Mouse (Mus musculus) testis, postnatal 14 days (tissue): ENCODE results near the gene Mpzl1.
"Not testable (repeated sequence)": the region's sequence is repeated elsewhere in the genome, so short reads cannot be mapped to it uniquely, and the experiment has no call there.

Experiments
- DNase-seq: peaks from one replicate; pipeline ENCODE4 v3.0.0; 2021; ENCODE audit warnings: low spot score

The Mpzl1 gene

GRCm38 (mm10) chr1:165634151-165634884, at the start of gene Mpzl1:
Gene Mpzl1 (minus strand): TSS chr1:165634538.
- peak; percentile 99 for DNase-seq

GRCm38 (mm10) chr1:165682056-165682853, 47.9 kb upstream of the Mpzl1 start:
- no peak for DNase-seq

DNA sequence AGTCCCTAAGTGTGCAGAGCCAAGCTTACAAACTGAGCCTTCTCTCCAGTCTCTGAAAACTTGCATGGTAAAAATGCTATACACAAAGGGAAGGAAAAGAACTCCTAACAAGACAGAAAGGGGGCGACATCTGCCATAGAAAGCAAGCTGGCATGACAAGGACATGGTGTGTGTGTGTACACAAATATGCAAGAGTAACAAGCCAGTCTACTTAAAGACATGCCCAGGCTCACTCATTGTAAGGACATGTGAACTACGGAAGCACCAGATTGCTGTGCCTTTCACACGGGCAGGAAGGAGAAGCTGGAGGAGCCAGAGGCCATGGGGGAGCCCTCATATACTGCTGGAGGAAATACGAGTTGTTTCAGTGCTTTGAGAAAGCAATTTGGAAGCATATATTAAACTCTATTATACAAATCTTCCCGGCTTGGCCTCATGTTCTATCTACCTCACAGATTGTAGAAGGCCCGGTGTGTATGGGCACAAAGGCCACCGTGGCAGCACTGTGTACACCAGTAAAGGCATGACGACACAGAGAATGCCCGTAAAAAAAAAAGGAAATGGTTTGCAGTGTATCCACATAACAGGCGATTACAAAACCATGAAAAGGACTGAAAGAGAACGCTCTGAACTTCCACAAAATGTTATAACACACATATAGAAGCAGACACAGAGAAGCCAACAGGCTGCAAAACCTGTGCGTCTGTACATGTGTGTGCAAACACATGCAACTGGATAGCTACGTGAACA, 46.9 kb upstream of the Mpzl1 start:
- no peak for DNase-seq

DNA sequence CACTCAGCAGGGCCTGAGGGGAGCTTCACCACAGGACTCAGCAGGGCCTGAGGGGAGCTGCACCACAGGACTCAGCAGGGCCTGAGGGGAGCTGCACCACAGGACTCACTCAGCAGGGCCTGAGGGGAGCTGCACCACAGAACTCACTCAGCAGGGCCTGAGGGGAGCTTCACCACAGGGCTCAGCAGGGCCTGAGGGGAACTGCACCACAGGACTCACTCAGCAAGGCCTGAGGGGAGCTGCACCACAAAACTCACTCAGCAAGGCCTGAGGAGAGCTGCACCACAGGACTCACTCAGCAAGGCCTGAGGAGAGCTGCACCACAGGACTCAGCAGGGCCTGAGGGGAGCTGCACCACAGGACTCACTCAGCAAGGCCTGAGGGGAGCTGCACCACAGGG, 45.7 kb upstream of the Mpzl1 start:
- DNase-seq: not testable (repeated sequence)

GRCm38 (mm10) chr1:165679618-165679997, 45.3 kb upstream of the Mpzl1 start:
- DNase-seq: no peak

DNA sequence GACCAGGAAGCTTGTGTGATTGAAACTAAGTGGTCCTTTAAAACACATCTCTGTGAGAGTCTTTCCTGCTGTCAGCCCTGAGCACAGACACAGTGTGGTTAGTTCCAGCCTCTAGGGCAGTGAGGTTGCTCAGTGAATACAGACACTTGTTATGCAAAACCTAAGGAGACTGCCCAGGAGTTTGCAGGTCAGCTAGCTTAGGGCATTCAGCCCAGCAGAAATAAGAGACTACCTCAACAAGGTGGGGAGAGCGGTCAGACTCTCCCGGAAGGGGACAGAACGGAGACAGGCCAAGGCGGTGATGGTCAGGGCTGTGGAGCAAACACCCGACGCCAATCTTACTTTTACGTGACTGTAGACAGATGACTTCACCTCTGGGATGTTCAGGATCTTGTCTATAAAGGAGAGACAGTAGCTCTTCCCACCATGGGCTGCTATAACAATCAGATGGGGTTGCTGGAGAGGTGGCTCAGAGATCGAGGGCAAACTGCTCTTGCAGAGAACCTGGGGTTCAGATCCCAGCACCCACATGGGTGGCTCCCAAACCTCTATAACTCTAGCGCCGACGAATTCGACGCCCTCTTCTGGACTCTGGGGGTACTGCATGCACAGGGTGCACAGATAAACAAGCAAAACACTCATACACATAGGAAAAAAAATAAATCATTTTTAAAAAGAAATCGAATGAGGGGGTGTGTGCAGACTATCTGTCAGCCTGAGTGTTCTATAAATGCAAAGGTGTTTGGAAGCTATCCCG, 44.7 kb upstream of the Mpzl1 start:
- DNase-seq: no peak

DNA sequence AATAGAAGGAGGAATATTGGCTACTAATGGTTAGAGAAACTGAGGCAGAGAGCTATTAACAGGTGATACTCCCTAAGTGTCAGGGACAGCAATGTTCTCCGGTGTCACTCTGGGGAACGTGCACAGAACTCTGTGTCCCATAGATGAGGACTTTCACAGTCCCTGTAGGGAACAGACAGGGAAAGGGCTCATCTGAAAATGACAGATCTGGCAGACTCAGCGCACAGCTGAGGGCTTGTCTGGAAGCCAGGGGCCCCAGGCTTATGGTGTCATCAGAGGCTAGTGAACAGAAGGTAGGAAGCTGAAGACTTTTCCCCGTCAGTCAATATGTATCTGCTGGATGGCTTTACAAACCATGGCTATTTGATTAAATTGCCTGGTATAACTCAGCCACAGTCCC, 43.2 kb upstream of the Mpzl1 start:
- DNase-seq: no peak

DNA sequence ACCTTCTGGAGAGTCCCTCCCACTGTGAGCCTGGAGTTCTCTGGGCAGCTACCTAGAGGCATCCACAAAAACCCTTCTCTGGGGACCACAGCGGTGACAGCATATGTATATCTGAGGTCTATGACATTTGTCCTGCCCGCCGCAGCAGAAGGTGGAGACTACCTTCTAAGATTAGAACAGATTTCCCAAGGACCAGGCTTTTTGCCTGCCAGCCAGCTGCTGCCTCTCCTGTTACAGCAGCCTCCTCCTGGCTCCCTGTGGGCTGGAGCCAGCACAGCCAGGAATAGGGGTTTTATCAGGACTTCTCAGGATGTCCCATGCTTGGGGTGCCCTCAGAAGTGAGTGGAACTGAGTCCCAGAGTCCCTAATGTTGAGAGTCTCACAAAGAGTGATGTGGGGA, 42.7 kb upstream of the Mpzl1 start:
- no peak for DNase-seq

DNA sequence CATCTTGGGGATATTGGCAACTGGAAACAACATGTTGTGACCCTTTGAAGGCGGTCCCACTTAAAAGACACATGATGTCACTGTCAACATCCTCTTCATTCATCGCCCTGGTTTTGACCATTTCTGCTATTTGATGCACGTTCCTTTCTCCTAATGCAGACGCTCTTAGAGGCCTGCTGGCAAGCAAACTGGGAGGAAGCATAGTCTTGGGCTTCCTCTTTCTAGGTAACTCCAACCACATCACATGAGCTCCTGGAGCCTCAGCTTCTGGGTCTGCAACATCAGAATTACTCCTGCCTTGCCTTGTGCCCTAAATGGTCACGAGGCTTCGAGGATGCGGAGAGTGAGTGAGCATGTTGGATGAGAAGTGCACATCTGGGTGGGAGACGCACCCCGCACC, 40.8 kb upstream of the Mpzl1 start:
- no peak for DNase-seq

DNA sequence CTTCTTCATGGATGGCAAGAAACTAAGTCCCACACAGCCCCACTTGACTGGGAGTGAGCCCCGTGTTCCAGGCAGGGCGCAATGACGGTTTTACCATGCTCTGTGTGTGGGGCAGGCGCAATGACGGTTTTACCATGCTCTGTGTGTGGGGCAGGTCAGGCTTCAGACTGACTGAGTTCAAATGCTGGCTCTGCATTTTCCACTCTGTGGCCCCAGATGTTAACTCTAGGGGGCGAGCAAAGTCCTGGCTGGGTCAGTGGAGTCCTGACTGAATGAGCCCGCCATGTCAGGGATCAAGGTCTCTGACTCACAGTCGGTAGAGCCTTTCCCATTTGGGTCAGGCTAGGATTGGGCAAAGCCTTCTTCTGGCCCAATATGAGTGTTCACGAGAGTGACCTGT, 38.0 kb upstream of the Mpzl1 start:
- no peak for DNase-seq

GRCm38 (mm10) chr1:165670056-165670455, 35.7 kb upstream of the Mpzl1 start:
- DNase-seq: peak; percentile 83

DNA sequence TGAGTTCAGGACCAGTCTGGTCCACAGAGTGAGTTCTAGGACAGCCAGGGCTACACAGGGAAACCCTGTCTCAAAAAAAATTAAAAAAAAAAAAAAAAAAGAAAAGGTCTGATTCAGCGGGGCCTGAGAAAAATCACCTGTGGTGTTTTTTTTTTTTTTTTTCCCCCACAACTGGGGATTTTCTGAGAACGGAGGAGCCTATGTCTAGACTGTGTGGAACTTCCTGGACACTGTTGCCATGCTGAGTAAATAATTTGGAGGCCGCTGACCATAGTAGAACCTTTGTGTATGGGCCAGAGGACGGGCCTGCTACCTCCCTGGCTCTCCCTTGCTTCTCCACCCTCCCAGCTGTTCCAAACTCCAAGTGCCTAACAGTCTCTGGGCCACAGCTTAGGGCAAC, 34.6 kb upstream of the Mpzl1 start:
- no peak for DNase-seq

GRCm38 (mm10) chr1:165667380-165667779, 33.0 kb upstream of the Mpzl1 start:
- no peak for DNase-seq

- no peak for DNase-seq
Measured at GRCm38 (mm10) chr1:165666944-165667343, 32.6 kb upstream of the Mpzl1 start.

DNA sequence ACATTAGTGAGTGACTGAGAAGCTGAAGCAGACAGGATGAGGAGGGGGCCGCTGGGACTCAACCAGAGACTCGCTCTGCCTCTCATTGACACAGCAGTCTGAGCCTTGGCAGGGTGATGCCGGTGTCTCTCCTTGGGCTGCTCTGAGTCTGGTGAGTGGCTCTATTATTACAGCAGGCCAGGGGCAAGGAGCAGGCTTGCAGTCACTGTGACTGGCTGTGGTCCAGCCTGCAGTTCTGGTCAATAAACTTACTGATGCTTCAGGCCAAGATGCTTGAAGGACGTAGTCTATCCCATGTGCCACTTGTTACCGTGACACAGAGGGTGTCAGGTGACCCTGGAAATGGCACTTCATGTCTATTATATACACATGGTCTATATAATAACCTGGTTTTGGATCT, 31.4 kb upstream of the Mpzl1 start:
- DNase-seq: no peak

DNA sequence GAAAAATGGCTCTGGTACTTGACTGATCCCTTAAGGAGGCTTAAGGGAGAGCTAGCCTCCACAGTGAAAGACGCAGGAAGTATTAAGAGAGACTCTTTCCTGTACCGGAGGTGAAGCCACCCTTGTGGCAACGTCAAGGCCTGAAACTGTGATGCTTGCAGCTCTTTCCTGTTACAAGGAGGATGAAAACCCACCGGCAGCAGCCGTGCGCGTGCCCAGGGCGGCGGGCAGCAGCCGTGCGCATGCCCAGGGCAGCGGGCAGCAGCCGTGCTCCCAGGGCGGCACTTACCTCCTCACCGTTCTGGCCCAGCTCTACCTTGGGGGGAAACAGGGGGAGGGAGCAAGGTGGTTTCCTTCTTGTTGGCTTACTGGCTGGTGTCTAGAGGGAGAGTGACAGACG, 28.9 kb upstream of the Mpzl1 start:
- no peak for DNase-seq

DNA sequence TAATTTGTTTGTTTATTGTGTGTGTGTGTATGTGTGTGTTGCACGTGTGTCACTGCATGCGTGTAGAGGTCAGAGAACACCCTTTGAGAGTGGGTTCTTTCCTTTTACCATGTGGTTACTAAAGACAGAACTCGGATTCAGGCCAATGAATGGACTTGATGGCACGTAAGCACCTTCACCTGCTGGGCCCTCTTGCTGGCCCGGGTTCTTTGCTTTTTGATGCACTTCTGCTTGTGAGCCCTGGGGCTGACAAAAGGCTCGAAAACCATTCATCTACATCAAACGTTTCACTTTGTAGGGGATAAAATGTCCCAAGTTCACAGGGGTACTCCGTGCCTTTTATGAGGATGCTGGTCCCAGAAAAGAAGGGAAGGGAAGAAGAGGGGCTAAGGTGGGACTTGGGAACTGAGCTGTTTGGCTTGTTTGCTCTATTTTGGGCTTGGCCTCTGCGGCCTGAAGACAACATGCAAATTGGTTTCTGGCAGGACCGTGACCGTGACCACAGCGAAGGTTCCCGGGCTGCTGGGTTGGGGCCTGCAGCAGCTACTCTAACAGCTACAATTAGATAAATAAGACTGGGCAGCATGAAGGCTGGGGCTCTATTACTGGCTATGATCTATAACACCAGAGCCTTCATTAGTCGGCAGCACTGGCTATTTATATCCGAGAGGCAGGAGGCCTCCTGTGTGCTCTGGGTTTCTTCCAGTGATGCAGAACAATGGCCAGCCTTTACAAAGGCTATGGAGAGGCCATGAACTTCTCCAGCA, 28.3 kb upstream of the Mpzl1 start:
- DNase-seq: no peak

DNA sequence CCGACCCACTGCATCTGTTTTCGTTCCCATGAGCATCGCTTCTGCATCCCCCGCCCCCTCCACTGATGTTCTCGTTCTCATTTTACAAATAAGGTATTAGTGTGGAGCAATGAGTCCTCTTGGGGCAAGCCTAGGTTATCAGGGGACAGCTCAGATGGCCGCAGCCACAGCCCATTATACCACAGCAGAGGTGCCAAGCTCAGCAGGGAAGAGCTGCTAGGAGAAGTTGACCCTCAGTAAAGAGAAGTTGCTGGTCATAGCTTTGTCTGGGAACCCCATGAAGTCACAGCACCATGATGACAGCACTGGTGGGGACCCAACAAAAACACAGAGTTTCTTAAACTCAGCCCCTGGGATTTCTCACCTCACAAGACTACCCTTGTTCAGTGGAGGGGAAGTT, 27.4 kb upstream of the Mpzl1 start:
- no peak for DNase-seq

DNA sequence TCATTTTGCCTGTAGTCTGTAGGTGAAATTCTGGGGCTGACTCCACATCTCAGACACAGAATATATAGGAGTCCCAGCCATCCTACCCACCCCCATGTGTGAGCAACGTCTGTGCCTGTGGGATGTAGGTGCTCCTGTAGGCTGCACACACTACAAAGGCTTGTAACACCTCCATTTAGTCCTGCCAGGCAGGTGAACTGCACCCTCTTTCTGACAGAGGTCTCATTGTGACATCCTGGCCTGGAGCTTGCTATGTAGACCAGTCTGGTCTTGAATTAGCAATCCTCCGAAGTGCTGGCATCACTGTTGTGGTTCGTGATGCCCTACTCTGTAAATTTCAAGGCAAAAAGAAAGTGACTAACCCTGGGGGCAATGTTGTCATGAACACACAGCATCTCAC, 26.9 kb upstream of the Mpzl1 start:
- no peak for DNase-seq

DNA sequence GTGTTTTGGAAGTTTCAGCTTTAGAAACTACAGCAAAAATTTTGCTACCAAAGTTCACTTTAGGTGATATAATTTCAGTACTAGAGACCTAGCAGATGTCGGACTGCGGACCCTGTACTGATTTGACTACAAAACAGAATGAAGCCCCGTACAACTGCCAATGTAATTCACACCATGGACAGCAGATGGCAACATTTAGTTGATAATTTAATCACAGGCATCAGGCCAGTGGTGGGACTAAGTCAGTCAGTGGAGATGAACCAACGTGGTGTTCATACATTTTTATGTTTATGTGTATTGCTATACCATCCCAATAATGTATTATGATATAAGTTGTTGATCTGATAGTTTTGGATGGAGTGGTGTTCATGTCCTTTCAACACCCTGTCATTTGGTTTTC, 26.4 kb upstream of the Mpzl1 start:
- no peak for DNase-seq

DNA sequence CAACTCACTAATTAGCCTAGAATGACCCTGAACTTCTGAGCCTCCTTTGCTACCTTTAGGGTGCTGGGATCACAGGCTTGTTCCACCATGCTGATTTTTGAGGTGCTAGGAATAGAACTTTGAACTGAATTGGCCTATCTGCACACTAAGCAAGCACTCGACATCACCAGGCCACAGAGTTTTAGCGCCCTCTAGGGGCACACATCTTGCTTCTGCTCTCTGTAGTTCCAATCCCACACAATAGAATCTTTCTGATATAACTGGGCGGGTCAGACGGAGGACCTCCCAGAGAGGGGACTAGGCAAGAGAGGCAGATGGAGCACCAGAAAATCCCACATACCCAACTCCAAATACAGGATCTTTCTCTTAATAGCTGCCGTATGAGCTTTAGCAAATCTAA, 24.3 kb upstream of the Mpzl1 start:
- peak; percentile 36 for DNase-seq
